Mouse (Mus musculus): ENCODE data around the gene Ncoa7. TPM values are rescaled to one million over a fixed set of nuclear protein-coding genes. Genes with fewer than 3 reads are reported as not detected.

Ncoa7 gene
- polyA plus RNA-seq, 1 experiment = 17.2 TPM

- DNase-seq (ENCODE audit: low read depth) = peak; percentile 15
- TF ChIP-seq POLR2A (IDR thresholded peaks at IDR 0.05; ENCODE audit: borderline replicate concordance, extremely low read depth, insufficient read depth, insufficient read length, poor library complexity, severe bottlenecking) (no peak), CTCF (IDR thresholded peaks at IDR 0.05; ENCODE audit: borderline replicate concordance, extremely low read depth, insufficient read depth, insufficient read length) (no peak)
These were observed 93.2 kb downstream of the Ncoa7 start for GRCm38 (mm10) chr10:30709846-30710403.

GRCm38 (mm10) chr10:30708039-30708438, 95.1 kb downstream of the Ncoa7 start:
- no peak for DNase-seq (ENCODE audit: low read depth)

GRCm38 (mm10) chr10:30702663-30703062, 100.5 kb downstream of the Ncoa7 start:
- no peak for DNase-seq (ENCODE audit: low read depth)
- TF ChIP-seq POLR2A (IDR thresholded peaks at IDR 0.05; ENCODE audit: borderline replicate concordance, extremely low read depth, insufficient read depth, insufficient read length, poor library complexity, severe bottlenecking) = no peak

More at GRCm38 (mm10) chr10:30708039-30708438, 95.1 kb downstream of the Ncoa7 start:
- TF ChIP-seq POLR2A (IDR thresholded peaks at IDR 0.05; ENCODE audit: borderline replicate concordance, extremely low read depth, insufficient read depth, insufficient read length, poor library complexity, severe bottlenecking) (no peak), CTCF (IDR thresholded peaks at IDR 0.05; ENCODE audit: borderline replicate concordance, extremely low read depth, insufficient read depth, insufficient read length) (no peak)

- no peak for DNase-seq (ENCODE audit: low read depth)
- no peak for TF ChIP-seq POLR2A (IDR thresholded peaks at IDR 0.05; ENCODE audit: borderline replicate concordance, extremely low read depth, insufficient read depth, insufficient read length, poor library complexity, severe bottlenecking)
- no peak for TF ChIP-seq CTCF (IDR thresholded peaks at IDR 0.05; ENCODE audit: borderline replicate concordance, extremely low read depth, insufficient read depth, insufficient read length)
These were observed 116.3 kb downstream of the Ncoa7 start for GRCm38 (mm10) chr10:30686862-30687261.

- TF ChIP-seq POLR2A (IDR thresholded peaks at IDR 0.05; ENCODE audit: borderline replicate concordance, extremely low read depth, insufficient read depth, insufficient read length, poor library complexity, severe bottlenecking) (no peak), CTCF (IDR thresholded peaks at IDR 0.05; ENCODE audit: borderline replicate concordance, extremely low read depth, insufficient read depth, insufficient read length) (no peak)
- DNase-seq (ENCODE audit: low read depth) = no peak
These were observed 119.7 kb downstream of the Ncoa7 start for GRCm38 (mm10) chr10:30683449-30683848.

- DNase-seq (ENCODE audit: low read depth) = no peak
- no peak for TF ChIP-seq POLR2A (IDR thresholded peaks at IDR 0.05; ENCODE audit: borderline replicate concordance, extremely low read depth, insufficient read depth, insufficient read length, poor library complexity, severe bottlenecking)
- TF ChIP-seq CTCF (IDR thresholded peaks at IDR 0.05; ENCODE audit: borderline replicate concordance, extremely low read depth, insufficient read depth, insufficient read length) = no peak
These were observed 123.4 kb downstream of the Ncoa7 start for GRCm38 (mm10) chr10:30679756-30680155.

- TF ChIP-seq CTCF (IDR thresholded peaks at IDR 0.05; ENCODE audit: borderline replicate concordance, extremely low read depth, insufficient read depth, insufficient read length) = no peak
- TF ChIP-seq POLR2A (IDR thresholded peaks at IDR 0.05; ENCODE audit: borderline replicate concordance, extremely low read depth, insufficient read depth, insufficient read length, poor library complexity, severe bottlenecking) = no peak
- peak; percentile 46 for DNase-seq (ENCODE audit: low read depth)
These were observed 125.1 kb downstream of the Ncoa7 start for GRCm38 (mm10) chr10:30678051-30678450.

GRCm38 (mm10) chr10:30674825-30675224, 128.3 kb downstream of the Ncoa7 start:
- no peak for DNase-seq (ENCODE audit: low read depth)
- TF ChIP-seq POLR2A (IDR thresholded peaks at IDR 0.05; ENCODE audit: borderline replicate concordance, extremely low read depth, insufficient read depth, insufficient read length, poor library complexity, severe bottlenecking) (no peak), CTCF (IDR thresholded peaks at IDR 0.05; ENCODE audit: borderline replicate concordance, extremely low read depth, insufficient read depth, insufficient read length) (no peak)

GRCm38 (mm10) chr10:30666580-30666979, 136.5 kb downstream of the Ncoa7 start:
- DNase-seq (ENCODE audit: low read depth) = no peak
- no peak for TF ChIP-seq CTCF (IDR thresholded peaks at IDR 0.05; ENCODE audit: borderline replicate concordance, extremely low read depth, insufficient read depth, insufficient read length)

- no peak for TF ChIP-seq POLR2A (IDR thresholded peaks at IDR 0.05; ENCODE audit: borderline replicate concordance, extremely low read depth, insufficient read depth, insufficient read length, poor library complexity, severe bottlenecking)
- no peak for TF ChIP-seq CTCF (IDR thresholded peaks at IDR 0.05; ENCODE audit: borderline replicate concordance, extremely low read depth, insufficient read depth, insufficient read length)
These were observed 142.4 kb downstream of the Ncoa7 start for GRCm38 (mm10) chr10:30660564-30661328.

GRCm38 (mm10) chr10:30655655-30656054, 147.5 kb downstream of the Ncoa7 start:
- TF ChIP-seq CTCF (IDR thresholded peaks at IDR 0.05; ENCODE audit: borderline replicate concordance, extremely low read depth, insufficient read depth, insufficient read length) (no peak), POLR2A (IDR thresholded peaks at IDR 0.05; ENCODE audit: borderline replicate concordance, extremely low read depth, insufficient read depth, insufficient read length, poor library complexity, severe bottlenecking) (no peak)
- DNase-seq (ENCODE audit: low read depth) = peak; percentile 11

More at GRCm38 (mm10) chr10:30660564-30661328, 142.4 kb downstream of the Ncoa7 start:
- DNase-seq (ENCODE audit: low read depth) = no peak

GRCm38 (mm10) chr10:30647681-30648080, 155.4 kb downstream of the Ncoa7 start:
- no peak for TF ChIP-seq CTCF (IDR thresholded peaks at IDR 0.05; ENCODE audit: borderline replicate concordance, extremely low read depth, insufficient read depth, insufficient read length)
- DNase-seq (ENCODE audit: low read depth) = no peak

All from brain, embryonic 14.5 days (tissue).